Mouse (Mus musculus) large intestine, adult 2 months (tissue): ENCODE data around the gene Xrra1. TPM values are rescaled to one million over a fixed set of nuclear protein-coding genes. Genes with fewer than 3 reads are reported as not detected.
"Not testable (repeated sequence)": the region's sequence is repeated elsewhere in the genome, so short reads cannot be mapped to it uniquely, and the experiment has no call there.

Source experiments
- DNase-seq: peaks from one replicate; pipeline ENCODE4 v3.0.0-alpha.2; 2012; ENCODE audit warnings: low read depth, low spot score
- WGBS: fragments of 180-500 bp; shearing (Covaris S2); methylation state at CpG from one replicate; pipeline ENCODE4 v1.1.7; 2018; 5-methylcytosine and 5-hydroxymethylcytosine counted together
- polyA plus RNA-seq: library from polyadenylated mRNA; depleted of rRNA; stranded (reverse); fragments of >200 nt; gene quantifications from 2 replicates; pipeline ENCODE4 v1.2.3, GENCODE M21; 2012

The Xrra1 gene
- polyA plus RNA-seq, 1 experiment, result 0.21 TPM

DNA sequence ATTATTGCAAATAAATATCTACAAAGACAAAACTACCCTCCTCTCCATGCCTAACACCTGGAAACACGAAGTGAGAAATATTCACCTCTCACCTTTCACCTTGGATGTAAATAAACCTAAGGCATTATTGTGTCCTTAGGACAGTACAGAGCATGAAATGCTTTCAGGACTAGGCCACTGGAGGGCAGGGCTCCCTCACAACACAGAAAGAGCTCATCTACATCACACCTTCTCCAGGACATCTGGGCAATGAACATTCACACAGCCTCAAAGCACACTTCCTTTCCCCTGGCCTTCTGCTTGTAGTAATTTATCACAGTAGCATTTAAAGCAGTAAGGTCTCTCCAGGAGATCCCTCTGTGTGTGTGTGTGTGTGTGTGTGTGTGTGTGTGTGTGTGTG is 76.8 kb downstream of the Xrra1 start:
- no peak for DNase-seq
- WGBS, result 65% methylated on average over 1 of the region's 1 CpGs

DNA sequence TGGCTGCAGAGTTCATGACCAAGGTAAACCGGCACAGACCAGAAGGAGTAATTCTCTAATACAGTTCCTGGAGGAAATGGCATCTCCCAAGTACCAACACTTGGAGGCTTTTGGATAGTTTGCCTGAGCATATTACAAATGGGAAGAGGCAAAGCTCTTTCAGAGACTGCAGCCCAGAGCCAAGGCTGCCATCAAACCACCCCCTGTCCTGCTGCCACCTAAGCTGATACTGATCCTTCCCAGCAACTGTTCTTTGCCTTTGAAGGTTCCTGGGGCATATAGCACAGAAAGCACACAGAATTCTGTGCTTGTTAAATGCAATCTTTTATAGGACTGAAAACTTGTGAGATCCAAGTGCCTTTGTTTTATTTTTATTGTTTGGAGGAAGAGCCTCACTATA is 81.8 kb downstream of the Xrra1 start:
- WGBS, result 100% methylated on average over 1 of the region's 1 CpGs

DNA sequence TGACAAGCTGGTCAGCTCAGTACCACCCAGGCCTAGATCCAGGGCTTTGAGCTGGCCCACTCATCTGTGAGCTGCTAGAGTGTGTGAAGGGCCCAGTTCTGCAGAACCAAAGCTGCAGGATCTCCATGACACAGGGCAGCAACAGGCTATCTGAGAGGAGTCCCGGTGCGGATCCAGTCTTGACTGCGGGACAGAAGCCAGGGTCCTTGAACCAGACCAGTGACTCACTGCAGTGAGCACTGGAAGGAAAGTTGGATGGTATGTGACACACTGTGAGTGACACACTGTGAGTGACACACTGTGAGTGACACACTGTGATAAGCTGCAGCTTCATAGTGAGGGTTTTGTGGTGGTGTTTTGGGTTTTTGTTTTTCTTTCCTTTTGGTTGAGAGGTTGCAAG is 85.6 kb downstream of the Xrra1 start:
- WGBS, result 96% methylated on average over 3 of the region's 3 CpGs
- no peak for DNase-seq

More for the DNA sequence above, 81.8 kb downstream of the Xrra1 start:
- DNase-seq, result no peak

DNA sequence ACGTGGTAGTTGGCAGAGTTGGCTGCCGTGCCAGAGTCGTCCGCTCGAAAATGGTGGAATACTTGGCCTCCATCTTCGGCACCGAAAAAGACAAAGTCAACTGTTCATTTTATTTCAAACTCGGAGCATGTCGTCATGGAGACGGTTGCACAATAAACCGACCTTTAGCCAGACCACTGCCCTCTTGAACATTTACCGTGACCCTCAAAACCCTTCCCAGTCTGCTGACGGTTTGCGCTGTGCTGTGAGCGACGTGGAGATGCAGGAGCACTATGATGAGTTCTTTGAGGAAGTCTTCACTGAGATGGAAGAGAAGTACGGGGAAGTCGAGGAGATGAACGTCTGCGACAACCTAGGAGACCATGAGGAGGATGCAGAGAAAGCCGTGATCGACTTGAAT is 86.1 kb downstream of the Xrra1 start:
- not testable (repeated sequence) for DNase-seq
- WGBS, result 96% methylated on average over 22 of the region's 22 CpGs

DNA sequence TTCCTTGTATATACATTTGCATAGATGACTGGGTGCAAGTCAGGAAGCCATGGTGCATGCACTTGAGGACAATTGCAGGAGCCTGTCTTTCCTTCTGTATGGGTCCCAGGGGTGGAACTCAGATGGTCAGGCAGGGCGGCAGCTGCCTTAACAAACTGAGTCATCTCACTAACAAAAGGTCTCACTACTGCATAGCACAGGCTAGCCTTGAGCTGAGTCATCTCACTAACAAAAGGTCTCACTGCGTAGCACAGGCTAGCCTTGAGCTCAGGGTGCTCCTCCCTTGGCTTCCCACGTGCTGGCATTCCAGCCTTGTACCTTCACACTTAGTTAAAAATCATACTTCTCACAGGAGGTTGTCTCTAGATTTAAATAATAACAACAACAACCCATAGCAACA is 87.0 kb downstream of the Xrra1 start:
- 92% methylated on average over 3 of the region's 3 CpGs for WGBS
- DNase-seq, result no peak

DNA sequence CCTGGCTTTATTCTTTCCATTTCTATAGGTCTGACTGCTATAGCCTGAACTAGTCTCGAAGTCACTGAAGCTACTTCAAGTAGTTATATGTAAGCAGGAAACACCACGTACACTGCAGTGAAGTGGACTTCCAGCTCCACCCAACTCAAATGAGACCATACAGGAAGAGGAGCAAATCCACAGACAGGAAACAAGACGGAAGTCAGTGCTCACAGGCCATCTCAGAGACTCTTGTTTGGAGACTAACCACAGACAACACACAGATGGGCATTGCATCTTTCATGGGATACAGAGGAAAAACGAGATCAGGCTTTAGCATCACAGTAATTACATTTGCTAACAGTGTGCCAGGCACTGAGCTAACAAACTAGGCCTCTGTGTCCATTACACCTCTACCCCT is 87.4 kb downstream of the Xrra1 start:
- WGBS, result 80% methylated on average over 4 of the region's 4 CpGs
- no peak for DNase-seq

DNA sequence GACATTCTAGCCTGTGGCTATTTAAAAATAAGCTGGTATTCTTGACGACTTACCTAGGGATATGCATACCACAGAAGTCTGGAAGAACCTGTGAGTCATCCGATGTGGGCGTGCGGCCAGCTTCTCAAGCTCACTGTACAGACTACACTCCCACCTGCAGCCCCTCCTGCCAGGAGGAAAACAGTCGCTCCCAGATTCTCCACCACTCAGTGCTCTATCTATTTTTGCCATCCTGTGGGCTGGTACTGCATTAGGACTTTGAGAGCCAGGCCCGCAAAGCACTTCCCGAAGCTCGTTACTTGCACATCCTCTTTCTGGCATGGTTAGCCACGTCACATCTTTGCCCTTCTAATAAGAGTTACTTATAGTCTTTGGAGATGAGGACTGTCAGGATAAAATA is 88.4 kb downstream of the Xrra1 start:
- no peak for DNase-seq
- 76% methylated on average over 9 of the region's 9 CpGs for WGBS

DNA sequence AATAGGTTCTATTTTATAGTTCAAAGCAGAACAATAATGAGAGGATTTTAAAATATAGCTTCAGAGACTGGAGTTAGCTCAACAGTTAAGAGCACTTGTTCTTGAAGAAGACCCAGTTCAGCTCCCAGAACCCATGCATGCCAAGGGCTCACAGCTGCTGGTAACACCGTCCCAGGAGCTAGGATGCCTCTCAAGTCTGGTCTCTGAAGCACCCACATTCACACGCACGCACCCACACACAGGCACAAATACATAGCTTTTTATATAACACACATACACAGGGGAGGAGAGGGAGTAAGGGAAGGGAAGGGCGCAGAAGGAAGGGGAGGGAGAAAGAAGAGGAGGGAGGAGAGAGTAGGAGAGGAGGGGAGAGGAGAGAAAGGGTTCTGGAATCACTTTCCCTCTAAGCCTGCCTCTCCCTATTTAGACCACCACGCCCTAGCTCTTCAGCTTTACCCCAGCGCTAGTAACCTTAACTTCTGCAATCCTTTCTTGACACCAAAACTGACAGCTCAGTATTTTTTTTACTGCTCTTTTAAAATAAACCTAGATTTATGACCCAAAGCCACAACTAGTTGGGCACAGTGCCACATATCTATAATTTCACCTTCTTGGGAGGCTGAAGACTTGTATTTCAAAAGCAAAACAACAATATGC is 94.7 kb downstream of the Xrra1 start:
- no peak for DNase-seq

DNA sequence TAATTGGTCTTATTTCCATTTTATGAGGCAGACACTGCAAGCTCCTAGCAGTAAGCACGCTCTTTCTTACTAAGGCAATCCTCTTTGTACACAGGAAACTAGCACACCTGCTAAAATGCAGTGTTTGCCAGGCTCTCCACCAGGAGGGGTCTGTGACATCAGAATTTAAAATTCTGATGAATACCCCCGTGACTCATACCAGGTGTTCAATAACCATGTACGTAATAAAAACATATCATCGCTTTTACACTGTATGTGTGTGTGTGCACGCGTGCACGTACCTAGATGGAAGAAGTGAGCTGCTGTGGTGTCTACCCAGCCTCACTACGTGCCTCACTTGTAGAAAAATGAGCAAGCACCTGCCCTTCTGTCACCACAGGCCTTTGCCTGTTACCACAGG is 95.3 kb downstream of the Xrra1 start:
- no peak for DNase-seq
- 80% methylated on average over 8 of the region's 8 CpGs for WGBS

More for the DNA sequence above, 94.7 kb downstream of the Xrra1 start:
- 59% methylated on average over 6 of the region's 6 CpGs for WGBS

DNA sequence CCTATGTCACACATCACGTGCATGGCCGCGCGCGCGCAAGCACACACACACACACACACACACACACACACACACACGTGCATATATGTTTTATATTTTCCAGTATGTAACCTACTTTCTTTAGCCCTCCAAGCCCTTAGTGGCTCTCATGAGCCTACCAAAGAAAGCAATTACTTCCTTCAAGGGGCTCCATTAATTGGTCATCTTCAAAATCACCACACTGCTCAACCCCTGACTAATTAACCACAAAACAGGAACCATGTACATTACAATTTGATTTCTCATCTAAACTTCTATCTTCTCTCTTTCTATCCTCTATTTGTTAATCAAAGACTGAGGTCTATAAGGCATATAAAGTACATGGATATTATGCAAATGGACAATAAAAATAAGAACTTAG is 97.2 kb downstream of the Xrra1 start:
- no peak for DNase-seq
- WGBS, result 96% methylated on average over 7 of the region's 7 CpGs

DNA sequence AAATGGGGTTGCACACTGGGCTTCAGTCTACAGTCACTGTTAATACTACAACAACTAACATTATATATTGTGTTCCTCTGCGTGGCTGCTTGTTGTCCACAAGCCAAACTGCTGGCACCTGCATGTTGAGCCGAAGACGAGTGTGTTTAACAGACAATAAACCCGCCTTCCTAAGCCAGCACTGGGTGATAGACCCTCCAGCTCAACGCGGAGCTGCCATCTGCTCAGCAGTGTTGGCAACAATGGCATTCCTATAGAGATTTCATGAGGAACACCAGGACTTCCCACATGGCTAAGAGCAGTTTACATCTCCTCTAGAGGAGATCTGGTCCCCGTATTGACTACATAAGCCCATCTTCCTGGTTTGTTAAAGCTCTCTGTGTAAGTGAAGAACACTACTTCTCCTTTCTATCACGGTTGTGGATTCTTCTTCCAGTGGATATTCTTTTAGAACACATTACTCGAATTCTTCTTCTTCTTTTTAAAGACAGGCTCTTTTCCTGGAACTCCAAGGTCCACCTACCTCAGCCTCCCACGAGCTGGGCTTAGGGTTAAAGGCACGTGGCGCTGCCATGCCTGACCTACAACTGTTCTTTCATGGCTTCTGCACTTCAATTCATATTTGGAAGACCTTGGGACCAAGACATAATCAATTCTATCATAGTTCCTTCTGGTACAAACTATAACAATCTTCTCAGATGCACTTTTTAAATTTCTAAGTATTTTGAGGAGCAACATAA is 98.5 kb downstream of the Xrra1 start:
- WGBS, result 64% methylated on average over 12 of the region's 12 CpGs
- DNase-seq, result no peak

DNA sequence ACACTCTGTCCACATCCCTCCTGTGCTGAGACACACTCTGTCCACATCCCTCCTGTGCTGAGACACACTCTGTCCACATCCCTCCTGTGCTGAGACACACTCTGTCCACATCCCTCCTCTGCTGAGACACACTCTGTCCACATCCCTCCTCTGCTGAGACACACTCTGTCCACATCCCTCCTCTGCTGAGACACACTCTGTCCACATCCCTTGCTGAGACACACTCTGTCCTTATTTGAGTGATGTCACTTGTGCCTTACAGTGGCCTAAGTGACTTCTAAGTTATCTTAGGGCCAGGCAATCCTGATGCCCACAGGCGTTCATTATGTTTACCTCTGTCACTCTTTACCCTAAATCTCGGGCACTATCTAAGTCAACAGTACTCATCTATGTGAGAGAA is 101.7 kb downstream of the Xrra1 start:
- WGBS, result 60% methylated on average over 2 of the region's 2 CpGs

DNA sequence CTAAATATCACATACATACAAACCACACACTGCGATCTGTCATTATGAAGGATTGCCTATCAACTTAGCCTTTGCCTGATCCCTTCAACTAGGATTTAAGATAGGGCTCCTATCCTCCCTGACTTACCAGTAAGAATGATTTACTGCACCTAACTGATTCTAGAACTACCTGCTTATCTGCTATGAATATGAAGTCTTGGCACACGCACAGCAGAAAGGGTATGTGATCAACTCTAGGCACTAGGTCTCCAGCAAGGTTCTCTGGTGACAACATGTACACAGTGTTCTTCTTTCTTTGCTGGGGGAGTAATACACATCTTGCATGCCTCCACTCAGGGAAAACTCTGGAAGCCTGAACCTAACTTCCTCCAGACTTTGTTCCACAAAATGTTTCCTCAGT is 102.6 kb downstream of the Xrra1 start:
- WGBS, result 86% methylated on average over 2 of the region's 2 CpGs
- DNase-seq, result no peak

More for the DNA sequence above, 101.7 kb downstream of the Xrra1 start:
- DNase-seq, result not testable (repeated sequence)

DNA sequence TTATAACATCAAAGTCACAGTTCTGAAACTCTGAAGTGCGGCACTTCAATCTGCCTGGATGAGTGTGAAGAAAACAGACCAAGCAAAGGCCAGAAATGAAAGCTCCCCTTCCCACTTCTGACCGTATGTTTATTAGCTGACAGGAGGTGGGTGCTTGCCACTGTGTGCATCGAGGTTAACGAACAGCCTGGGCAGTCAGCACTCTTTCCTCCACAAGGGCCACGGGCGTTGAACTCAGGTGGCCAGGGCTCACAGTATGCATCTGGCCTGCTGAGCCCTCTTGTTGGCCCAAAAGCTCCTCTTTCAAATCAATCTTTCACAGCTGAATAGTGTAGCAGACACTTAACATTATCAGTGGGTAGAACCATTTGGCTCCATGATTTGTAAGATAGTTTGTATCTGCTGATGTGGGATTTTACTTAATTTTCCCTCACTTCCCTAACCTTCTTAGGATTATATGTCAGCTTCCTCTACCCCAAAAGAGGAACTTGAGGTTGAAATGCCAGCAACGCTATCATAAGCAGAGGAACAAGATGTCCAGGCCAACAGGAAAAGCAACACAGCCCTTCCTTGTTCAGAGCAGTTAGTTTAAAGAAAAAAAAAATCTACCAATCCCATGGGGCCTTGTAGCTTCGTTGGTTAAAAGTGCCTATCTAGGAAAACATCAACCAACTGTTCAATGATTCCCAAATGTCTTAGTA is 103.8 kb downstream of the Xrra1 start:
- WGBS, result 67% methylated on average over 8 of the region's 8 CpGs

DNA sequence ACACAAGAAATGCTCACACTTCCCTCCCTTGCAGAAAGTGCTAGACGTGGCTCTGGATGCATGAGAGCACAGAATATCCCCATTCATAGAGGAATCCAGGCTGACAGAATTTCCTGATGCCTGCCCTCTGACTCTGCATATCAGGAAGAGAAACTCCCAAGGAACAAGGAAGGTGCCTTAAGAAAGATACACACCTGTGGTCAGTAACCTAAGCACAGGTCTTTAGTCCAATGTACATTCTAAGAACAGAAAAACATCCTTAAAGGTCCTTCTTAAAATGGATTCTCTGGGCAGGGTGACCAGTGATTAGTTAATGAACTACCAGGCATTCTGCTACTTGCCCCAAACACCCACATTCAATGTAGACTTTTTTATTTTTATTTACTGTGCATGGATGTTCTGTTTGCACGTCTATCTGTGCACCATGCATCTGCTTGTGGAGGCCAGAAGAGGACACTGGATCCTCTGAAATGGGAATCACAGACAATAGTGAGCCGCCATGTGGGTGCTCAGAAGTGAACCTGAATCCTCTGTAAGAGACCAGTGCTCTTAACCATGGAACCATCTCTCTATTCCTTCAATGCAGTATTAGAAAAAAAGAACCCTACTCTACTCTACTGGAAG is 104.4 kb downstream of the Xrra1 start:
- 50% methylated on average over 3 of the region's 3 CpGs for WGBS
- DNase-seq, result no peak

More for the DNA sequence above, 103.8 kb downstream of the Xrra1 start:
- DNase-seq, result no peak

DNA sequence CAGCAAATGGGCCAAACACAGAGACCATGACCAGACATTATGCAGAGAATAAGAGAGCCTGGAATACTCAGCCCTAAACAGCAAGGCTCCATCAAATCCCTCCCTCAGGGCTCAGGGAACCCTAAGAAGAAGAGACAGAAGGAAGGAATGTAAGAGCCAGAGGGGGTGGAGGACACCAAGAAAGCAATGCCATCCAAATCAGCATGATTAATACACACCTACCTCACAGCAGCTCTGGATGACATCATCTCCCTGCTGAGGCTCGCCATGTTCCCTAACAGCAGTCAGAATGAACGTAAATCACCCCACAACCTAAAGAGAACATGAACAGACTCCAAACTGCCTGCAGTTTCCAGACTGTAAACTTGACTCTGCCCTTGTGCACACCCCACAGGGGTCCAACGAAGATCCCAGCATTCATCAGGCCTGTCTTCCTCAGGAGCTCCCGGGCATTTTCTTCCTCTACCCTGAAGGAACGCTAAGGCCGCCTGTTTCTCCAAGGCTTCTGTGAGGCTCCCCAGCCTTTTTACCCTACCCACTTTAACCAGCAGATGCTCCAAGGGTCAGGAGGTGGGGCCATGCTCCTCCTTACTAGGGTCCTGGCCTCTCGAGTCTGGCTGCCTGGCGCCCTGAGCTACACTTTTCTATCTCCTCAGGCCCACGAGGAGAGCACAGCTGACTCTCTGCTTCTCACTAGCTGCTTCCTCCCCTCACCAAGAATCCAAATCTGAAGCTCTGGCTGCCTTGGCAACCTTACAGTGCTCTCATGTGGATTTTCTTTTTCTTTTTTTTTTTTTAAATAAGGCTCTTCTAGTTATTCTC is 106.3 kb downstream of the Xrra1 start:
- 38% methylated on average over 9 of the region's 9 CpGs for WGBS

DNA sequence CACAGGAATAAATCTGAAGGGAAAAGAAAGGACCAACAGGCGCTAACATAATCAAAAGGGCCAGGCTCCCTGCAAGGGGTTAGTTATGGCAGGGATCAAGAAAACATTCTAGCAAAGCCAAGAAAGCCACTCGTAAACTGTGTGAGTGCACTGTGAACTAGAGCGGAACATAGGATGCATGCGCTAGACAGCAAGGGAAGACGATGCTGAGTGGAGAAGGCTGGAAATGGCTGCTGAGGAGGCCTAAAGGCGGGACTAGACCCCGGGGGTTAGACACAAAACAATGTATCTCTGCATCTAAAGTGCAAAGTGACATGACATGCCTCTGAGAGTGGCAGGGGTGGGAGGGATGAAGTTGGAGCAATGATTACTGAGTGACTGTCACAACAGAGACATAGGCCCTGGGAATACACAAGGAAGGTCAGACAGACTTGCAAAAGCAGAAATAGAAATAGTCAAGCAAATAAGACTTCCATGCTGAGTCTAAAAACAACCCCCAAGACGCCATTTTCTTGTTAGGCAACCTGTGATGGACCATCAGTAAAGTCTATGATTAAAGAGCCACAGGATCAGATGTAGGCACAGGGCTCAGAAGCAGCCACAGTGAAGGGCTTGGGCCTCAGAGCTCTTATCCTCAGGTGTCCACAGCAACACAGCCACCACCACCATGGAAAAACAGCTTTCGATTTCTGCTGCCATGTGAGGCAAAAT is 107.2 kb downstream of the Xrra1 start:
- no peak for DNase-seq
- 65% methylated on average over 9 of the region's 9 CpGs for whole genome bisulfite sequencing

More for the DNA sequence above, 106.3 kb downstream of the Xrra1 start:
- DNase-seq, result no peak
